Mouse (Mus musculus): ENCODE measurements at regions not wholly inside any gene's neighbourhood (a gene's known extent, or its start where the extent isn't known, plus 50 kb on each side); places are given as distances from the start of the nearest gene placed in this dataset.

- Histone ChIP-seq H3K9me3 (no peaks in the 10 kb centered on the region), H3K27ac (no peak overlapping the region), H3K36me3 (no peaks in the 10 kb centered on the region), H3K4me2 (no peak overlapping the region), H3K27me3 (replicated peaks) (no peaks in the 10 kb centered on the region), H3K4me3 (replicated peaks) (no peak overlapping the region), H3K9ac (no peak overlapping the region), H3K4me1 (no peaks in the 10 kb centered on the region)
- ATAC-seq (ENCODE audit: insufficient read depth, low FRiP score, low read depth) = no peak
- WGBS = 52% methylated on average over 10 of the region's 10 CpGs
Observed at GRCm38 (mm10) chr15:26953818-26954385, 58.5 kb upstream of the Fbxl7 start.

GRCm38 (mm10) chr15:26958980-26959379 lies 63.6 kb upstream of the Fbxl7 start:
- Histone ChIP-seq H3K9ac (no peak overlapping the region), H3K27me3 (replicated peaks) (no peaks in the 10 kb centered on the region), H3K4me3 (replicated peaks) (no peak overlapping the region), H3K27ac (no peak overlapping the region), H3K4me2 (no peak overlapping the region), H3K36me3 (no peaks in the 10 kb centered on the region), H3K4me1 (no peaks in the 10 kb centered on the region), H3K9me3 (no peaks in the 10 kb centered on the region)
- WGBS = 89% methylated on average over 2 of the region's 2 CpGs
- no peak for ATAC-seq (ENCODE audit: insufficient read depth, low FRiP score, low read depth)

DNA sequence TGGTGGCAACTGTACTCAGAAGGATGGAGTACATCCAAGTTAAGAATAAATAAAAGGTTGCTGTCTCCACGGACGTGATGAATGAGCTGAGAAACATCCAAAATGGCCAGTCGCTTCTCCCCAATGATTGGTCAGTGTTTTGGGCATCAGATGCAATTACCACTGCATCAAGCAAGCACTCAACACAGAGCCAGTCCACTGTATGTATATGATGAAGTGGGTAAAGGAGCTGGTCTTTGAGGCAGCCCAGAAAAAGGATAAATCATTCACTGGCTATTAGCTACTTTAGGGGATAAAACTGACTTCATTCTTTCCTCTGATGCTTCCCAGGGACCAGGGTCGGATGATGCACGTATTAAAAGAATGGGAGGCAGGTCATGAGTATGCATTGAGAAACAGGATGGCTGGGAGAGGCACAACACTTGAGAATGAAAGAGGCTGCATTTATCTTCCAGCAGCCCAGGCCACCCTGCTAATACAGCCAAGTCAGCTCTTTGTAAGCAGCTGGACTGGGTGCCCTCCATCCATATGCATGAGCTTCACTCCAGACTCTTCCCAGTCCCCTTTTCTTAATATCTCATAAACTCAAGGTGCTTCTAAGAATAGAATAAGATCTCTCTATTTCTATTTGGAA lies 73.1 kb upstream of the Fbxl7 start:
- Histone ChIP-seq H3K4me2 (no peak overlapping the region), H3K27ac (no peak overlapping the region), H3K4me3 (replicated peaks) (no peak overlapping the region), H3K27me3 (replicated peaks) (no peaks in the 10 kb centered on the region), H3K36me3 (no peaks in the 10 kb centered on the region), H3K4me1 (no peaks in the 10 kb centered on the region), H3K9ac (no peak overlapping the region), H3K9me3 (no peaks in the 10 kb centered on the region)
- no peak for ATAC-seq (ENCODE audit: insufficient read depth, low FRiP score, low read depth)
- 65% methylated on average over 5 of the region's 5 CpGs for WGBS

DNA sequence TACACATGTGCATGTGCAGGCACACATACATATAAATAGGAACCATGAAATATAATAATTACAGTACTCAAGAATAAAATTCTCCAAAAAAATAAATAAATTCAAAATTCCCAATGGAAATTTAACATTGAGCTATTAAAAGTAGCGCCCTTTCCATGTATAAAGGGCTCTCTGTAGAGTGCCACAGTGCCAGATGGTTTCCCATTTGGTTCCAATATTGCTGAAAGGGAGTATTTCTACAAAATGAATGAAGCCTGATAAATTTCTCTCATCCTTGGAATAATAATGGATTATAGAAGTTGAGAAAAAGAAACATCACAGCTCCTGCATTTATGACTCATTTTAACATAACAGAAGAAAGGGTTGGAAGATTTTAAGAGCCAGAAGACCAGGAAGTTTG lies 75.4 kb upstream of the Fbxl7 start:
- no peaks in the 10 kb centered on the region for H3K36me3 ChIP-seq
- no peak for ATAC-seq (ENCODE audit: insufficient read depth, low FRiP score, low read depth)
- H3K4me1 ChIP-seq = no peaks in the 10 kb centered on the region
- WGBS = 85% methylated on average over 1 of the region's 1 CpGs
- no peaks in the 10 kb centered on the region for H3K9me3 ChIP-seq
- H3K4me3 ChIP-seq (replicated peaks) = no peak overlapping the region
- no peaks in the 10 kb centered on the region for H3K27me3 ChIP-seq (replicated peaks)
- H3K4me2 ChIP-seq = no peak overlapping the region
- no peak overlapping the region for H3K27ac ChIP-seq
- H3K9ac ChIP-seq = no peak overlapping the region

GRCm38 (mm10) chr15:26993054-26993453 lies 97.7 kb upstream of the Fbxl7 start:
- Histone ChIP-seq H3K27me3 (replicated peaks) (no peaks in the 10 kb centered on the region), H3K9me3 (no peaks in the 10 kb centered on the region), H3K36me3 (no peaks in the 10 kb centered on the region), H3K27ac (no peak overlapping the region), H3K4me3 (replicated peaks) (no peak overlapping the region), H3K4me2 (no peak overlapping the region), H3K9ac (no peak overlapping the region), H3K4me1 (no peaks in the 10 kb centered on the region)
- ATAC-seq (ENCODE audit: insufficient read depth, low FRiP score, low read depth) = no peak
- WGBS = 77% methylated on average over 1 of the region's 1 CpGs

DNA sequence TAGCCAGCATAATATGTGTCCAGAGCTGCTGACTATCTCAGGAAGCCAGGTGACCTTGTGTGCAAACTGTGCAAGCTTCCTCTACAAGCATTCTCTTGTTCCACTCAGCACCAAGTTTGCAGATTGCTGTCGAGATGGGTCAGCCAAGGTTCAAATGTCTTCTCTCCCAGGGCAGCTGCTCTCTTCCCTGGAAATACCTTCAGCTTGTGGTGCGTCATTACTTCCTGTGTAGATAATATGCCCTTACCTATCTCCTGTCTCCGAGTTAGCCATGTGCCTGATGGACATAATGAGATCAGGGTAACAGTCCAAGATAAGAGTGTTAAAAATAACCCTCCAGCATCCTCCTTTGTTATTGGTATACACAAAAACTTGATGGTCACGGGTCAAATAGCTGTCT lies 113.7 kb upstream of the Fbxl7 start:
- Histone ChIP-seq H3K27me3 (replicated peaks) (no peaks in the 10 kb centered on the region), H3K36me3 (no peaks in the 10 kb centered on the region), H3K9ac (no peak overlapping the region), H3K4me2 (no peak overlapping the region), H3K27ac (no peak overlapping the region), H3K4me1 (no peaks in the 10 kb centered on the region), H3K4me3 (replicated peaks) (no peak overlapping the region), H3K9me3 (no peaks in the 10 kb centered on the region)
- 39% methylated on average over 4 of the region's 4 CpGs for WGBS
- no peak for ATAC-seq (ENCODE audit: insufficient read depth, low FRiP score, low read depth)

GRCm38 (mm10) chr15:27013906-27014658 lies 118.7 kb upstream of the Fbxl7 start:
- H3K9me3 ChIP-seq = no peaks in the 10 kb centered on the region
- no peak overlapping the region for H3K4me3 ChIP-seq (replicated peaks)
- no peak overlapping the region for H3K27ac ChIP-seq
- no peak for ATAC-seq (ENCODE audit: insufficient read depth, low FRiP score, low read depth)
- no peaks in the 10 kb centered on the region for H3K27me3 ChIP-seq (replicated peaks)
- no peaks in the 10 kb centered on the region for H3K4me1 ChIP-seq
- no peak overlapping the region for H3K9ac ChIP-seq
- 36% methylated on average over 4 of the region's 4 CpGs for whole genome bisulfite sequencing
- H3K36me3 ChIP-seq = no peaks in the 10 kb centered on the region
- H3K4me2 ChIP-seq = no peak overlapping the region

DNA sequence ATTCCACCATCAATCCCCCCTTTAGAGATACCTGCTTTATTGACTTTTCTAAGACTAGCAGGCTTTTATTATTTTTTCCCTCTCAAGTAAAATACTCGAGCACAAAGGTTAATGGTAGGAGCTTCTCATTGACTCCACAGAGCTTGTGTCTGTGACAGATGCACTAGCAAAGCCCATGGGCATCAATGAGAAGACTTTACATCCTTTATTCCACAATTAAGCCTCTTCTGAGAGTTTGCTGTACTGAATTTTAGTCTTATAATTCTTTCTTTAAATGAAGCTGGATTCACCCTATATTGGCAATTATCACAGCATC lies 119.2 kb upstream of the Fbxl7 start:
- H3K4me3 ChIP-seq (replicated peaks) = no peak overlapping the region
- no peak overlapping the region for H3K9ac ChIP-seq
- no peaks in the 10 kb centered on the region for H3K36me3 ChIP-seq
- 48% methylated on average over 1 of the region's 1 CpGs for WGBS
- H3K27me3 ChIP-seq (replicated peaks) = no peaks in the 10 kb centered on the region
- no peak overlapping the region for H3K27ac ChIP-seq
- no peaks in the 10 kb centered on the region for H3K9me3 ChIP-seq
- no peaks in the 10 kb centered on the region for H3K4me1 ChIP-seq
- ATAC-seq (ENCODE audit: insufficient read depth, low FRiP score, low read depth) = no peak
- H3K4me2 ChIP-seq = no peak overlapping the region

GRCm38 (mm10) chr15:27020471-27020870 lies 125.1 kb upstream of the Fbxl7 start:
- Histone ChIP-seq H3K4me3 (replicated peaks) (no peak overlapping the region), H3K36me3 (no peaks in the 10 kb centered on the region), H3K9ac (no peak overlapping the region), H3K4me2 (no peak overlapping the region), H3K27ac (no peak overlapping the region), H3K4me1 (no peaks in the 10 kb centered on the region), H3K9me3 (no peaks in the 10 kb centered on the region), H3K27me3 (replicated peaks) (no peaks in the 10 kb centered on the region)
- 60% methylated on average over 5 of the region's 5 CpGs for WGBS
- ATAC-seq (ENCODE audit: insufficient read depth, low FRiP score, low read depth) = no peak

DNA sequence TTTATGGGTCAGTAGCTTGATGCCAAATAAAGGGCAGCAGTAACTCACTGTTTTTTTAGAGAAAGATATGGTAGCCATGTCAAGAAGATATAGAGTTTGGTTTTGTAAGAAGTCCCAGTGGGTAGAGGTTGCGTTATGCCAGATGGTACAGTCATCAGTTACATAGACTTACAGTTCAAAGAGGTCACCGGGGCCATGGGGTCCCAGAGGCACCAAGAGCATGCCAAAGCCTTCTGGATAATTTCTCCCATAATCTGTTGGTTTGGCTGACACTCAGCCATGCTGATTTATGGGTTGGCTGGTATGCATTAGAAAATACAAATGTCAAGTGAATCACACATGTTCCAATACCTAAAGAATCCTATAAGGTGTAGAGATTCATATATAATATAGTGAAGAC lies 137.9 kb upstream of the Fbxl7 start:
- ATAC-seq (ENCODE audit: insufficient read depth, low FRiP score, low read depth) = no peak
- H3K9me3 ChIP-seq = no peaks in the 10 kb centered on the region
- no peaks in the 10 kb centered on the region for H3K36me3 ChIP-seq
- no peak overlapping the region for H3K4me2 ChIP-seq
- WGBS = 73% methylated on average over 2 of the region's 2 CpGs
- no peak overlapping the region for H3K27ac ChIP-seq
- H3K4me1 ChIP-seq = no peaks in the 10 kb centered on the region
- H3K4me3 ChIP-seq (replicated peaks) = no peak overlapping the region
- H3K27me3 ChIP-seq (replicated peaks) = no peaks in the 10 kb centered on the region
- H3K9ac ChIP-seq = no peak overlapping the region

DNA sequence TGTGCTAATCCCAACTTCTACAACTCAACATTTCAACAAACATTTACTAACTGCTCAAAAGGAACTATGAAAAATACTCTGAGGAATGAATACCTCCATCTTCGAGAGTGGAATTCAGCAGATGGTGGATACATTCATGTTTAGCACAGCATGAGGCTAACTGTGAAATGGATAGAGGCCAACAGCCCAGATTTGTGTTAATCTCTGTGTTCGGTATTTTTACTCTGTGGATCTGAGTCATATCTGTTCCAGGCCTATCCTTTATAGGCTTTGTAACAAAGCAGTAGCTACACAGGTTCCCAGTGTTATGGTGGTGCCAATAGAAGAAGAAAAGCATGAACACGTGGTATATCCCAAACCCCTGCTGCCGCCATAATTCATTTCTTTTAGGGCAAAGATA lies 148.4 kb upstream of the Fbxl7 start:
- no peak for ATAC-seq (ENCODE audit: insufficient read depth, low FRiP score, low read depth)
- 69% methylated on average over 4 of the region's 4 CpGs for WGBS

GRCm38 (mm10) chr15:27050673-27051072 lies 155.3 kb upstream of the Fbxl7 start:
- no peaks in the 10 kb centered on the region for H3K27me3 ChIP-seq (replicated peaks)
- no peak overlapping the region; the same call in 1 of the 2 replicates for H3K27ac ChIP-seq
- 28% methylated on average over 2 of the region's 2 CpGs for WGBS

More for the DNA sequence above, 148.4 kb upstream of the Fbxl7 start:
- Histone ChIP-seq H3K4me2 (no peak overlapping the region), H3K9me3 (no peaks in the 10 kb centered on the region), H3K27me3 (replicated peaks) (no peaks in the 10 kb centered on the region), H3K27ac (no peak overlapping the region), H3K4me3 (replicated peaks) (no peak overlapping the region), H3K36me3 (no peaks in the 10 kb centered on the region), H3K9ac (no peak overlapping the region), H3K4me1 (no peaks in the 10 kb centered on the region)

More at GRCm38 (mm10) chr15:27050673-27051072, 155.3 kb upstream of the Fbxl7 start:
- peak; percentile 50; the same call in 1 of the 2 replicates for ATAC-seq (ENCODE audit: insufficient read depth, low FRiP score, low read depth)
- Histone ChIP-seq H3K4me3 (replicated peaks) (no peak overlapping the region), H3K4me1 (no peaks in the 10 kb centered on the region), H3K9ac (no peak overlapping the region), H3K9me3 (no peaks in the 10 kb centered on the region), H3K4me2 (no peak overlapping the region), H3K36me3 (no peaks in the 10 kb centered on the region)
